Mouse (Mus musculus): ENCODE measurements around the gene Atf7.

DNA sequence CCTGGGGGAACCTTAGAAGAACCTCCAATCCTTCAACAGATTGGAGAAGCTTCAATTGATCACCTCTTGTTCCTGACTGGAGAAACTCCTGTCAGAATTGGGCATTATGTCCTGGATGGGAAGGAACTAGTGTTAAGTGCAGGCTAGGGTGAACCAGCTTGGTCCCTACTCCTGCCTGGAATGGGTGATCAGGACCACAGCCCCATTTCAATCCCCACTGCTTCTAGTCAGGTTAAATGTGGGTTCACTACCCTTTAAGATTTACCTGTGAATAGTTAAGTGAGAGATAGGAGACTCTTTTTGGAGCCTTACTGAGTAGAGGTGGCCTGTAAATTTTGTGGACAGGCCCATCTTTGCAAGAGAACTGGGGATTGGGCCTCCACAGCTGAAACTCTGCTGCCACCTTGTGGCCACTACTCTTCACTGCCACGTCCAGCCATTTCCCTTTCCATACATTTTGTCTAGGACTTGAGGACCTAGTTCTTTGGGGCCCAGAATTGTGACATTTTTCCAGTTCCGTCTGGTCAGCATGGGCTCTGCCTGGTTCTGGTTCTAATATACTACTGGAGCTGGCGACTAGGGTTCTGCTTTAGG, 100.3 kb downstream of the Atf7 start, which contains the start of gene Npff:
- no peak for TF ChIP-seq MAFK (IDR thresholded peaks at IDR 0.05; ENCODE audit: insufficient read depth, low read depth, low read length)
- no peak for TF ChIP-seq HCFC1 (IDR thresholded peaks at IDR 0.05; ENCODE audit: borderline replicate concordance, insufficient read depth, low read length)
- no peak for TF ChIP-seq CHD2 (IDR thresholded peaks at IDR 0.05; ENCODE audit: low read depth, low read length)
- peak; percentile 74; the same call in 1 of the 2 replicates for TF ChIP-seq ZC3H11A (IDR thresholded peaks at IDR 0.05; ENCODE audit: borderline replicate concordance, low read depth, low read length)
- TF ChIP-seq ZNF384 (IDR thresholded peaks at IDR 0.05; ENCODE audit: low read depth, low read length) = no peak

All from ES-E14 (cell line).